Mouse (Mus musculus) midbrain, embryonic 13.5 days (tissue): ENCODE data around the gene Inpp5a. TPM values are rescaled to one million over a fixed set of nuclear protein-coding genes. Genes with fewer than 3 reads are reported as not detected.
A peak's percentile ranks its signal among the peaks of the same experiment; 100 is the strongest.

ENCODE experiments used
- ATAC-seq: fragments of 200-750 bp; cut with Nextera tagmentation; 2 replicates; pipeline ENCODE4 v1.8.0; 2017; ENCODE audit warnings: mild to moderate bottlenecking, moderate TSS enrichment, moderate library complexity
- H3K27ac ChIP-seq: fragments of 300-500 bp; sonication (generic); 2 replicates; pipeline ENCODE4 v1.5.1; 2015; ENCODE audit warnings: inconsistent platforms, mild to moderate bottlenecking, moderate library complexity
- H3K27me3 ChIP-seq: fragments of 300-500 bp; sonication (generic); 2 replicates; pipeline ENCODE4 v1.6.1; 2015; ENCODE audit warnings: mild to moderate bottlenecking, inconsistent platforms
- H3K36me3 ChIP-seq: fragments of 300-500 bp; sonication (generic); 2 replicates; pipeline ENCODE4 v1.6.1; 2015; ENCODE audit warnings: mild to moderate bottlenecking, inconsistent platforms
- H3K4me1 ChIP-seq: fragments of 300-500 bp; sonication (generic); replicated peaks from 2 replicates; pipeline ENCODE4 v1.6.1; 2015; ENCODE audit warnings: inconsistent platforms
- H3K4me2 ChIP-seq: fragments of 300-500 bp; sonication (generic); replicated peaks from 2 replicates; pipeline ENCODE4 v1.6.1; 2015; ENCODE audit warnings: moderate library complexity, mild to moderate bottlenecking, inconsistent platforms
- H3K4me3 ChIP-seq: fragments of 300-500 bp; sonication (generic); replicated peaks from 2 replicates; pipeline ENCODE4 v1.5.1; 2015; ENCODE audit warnings: mild to moderate bottlenecking, inconsistent platforms
- H3K9ac ChIP-seq: fragments of 300-500 bp; sonication (generic); replicated peaks from 2 replicates; pipeline ENCODE4 v1.6.1; 2015; ENCODE audit warnings: mild to moderate bottlenecking, inconsistent platforms
- H3K9me3 ChIP-seq: fragments of 300-500 bp; sonication (generic); 2 replicates; pipeline ENCODE4 v1.6.1; 2016; ENCODE audit warnings: mild to moderate bottlenecking, inconsistent platforms
- WGBS: fragments of 180-500 bp; shearing (Covaris S2); methylation state at CpG from one replicate; pipeline ENCODE4 v1.1.7; 2015; 5-methylcytosine and 5-hydroxymethylcytosine counted together
- polyA plus RNA-seq: library from polyadenylated mRNA; unstranded; fragments of >200 nt; fragmentation: Nextera tagmentation; extraction: Ambion mirVana; gene quantifications from 2 replicates; pipeline ENCODE4 v1.2.1, GENCODE M21; 2015

Inpp5a gene
- polyA plus RNA-seq, 1 experiment from 2014 or later, result 14.3 TPM

- Histone ChIP-seq H3K36me3 (no peaks in the 10 kb centered on the region), H3K4me1 (peaks cover 9% of the 10 kb centered on the region), H3K9me3 (no peaks in the 10 kb centered on the region), H3K27me3 (peaks cover 68% of the 10 kb centered on the region), H3K27ac (no peak overlapping the region), H3K9ac (no peak overlapping the region), H3K4me3 (no peak overlapping the region), H3K4me2 (no peak overlapping the region)
- 94% methylated on average over 2 of the region's 2 CpGs for WGBS
- 0 out of 2 replicates have a peak, but pooled peaks have one; percentile 3 for ATAC-seq
Measured at GRCm38 (mm10) chr7:139564161-139564560, 175.3 kb downstream of the Inpp5a start.

- no peak overlapping the region for H3K4me3 ChIP-seq
- peaks cover 9% of the 10 kb centered on the region for H3K4me1 ChIP-seq
- H3K36me3 ChIP-seq, result no peaks in the 10 kb centered on the region
- no peaks in the 10 kb centered on the region for H3K9me3 ChIP-seq
- peaks cover 59% of the 10 kb centered on the region for H3K27me3 ChIP-seq
- H3K4me2 ChIP-seq, result no peak overlapping the region
- no peak overlapping the region for H3K9ac ChIP-seq
- H3K27ac ChIP-seq, result no peak overlapping the region
- no peak for ATAC-seq
- WGBS, result 75% methylated on average over 6 of the region's 6 CpGs
Measured at GRCm38 (mm10) chr7:139565998-139566397, 177.1 kb downstream of the Inpp5a start.

DNA sequence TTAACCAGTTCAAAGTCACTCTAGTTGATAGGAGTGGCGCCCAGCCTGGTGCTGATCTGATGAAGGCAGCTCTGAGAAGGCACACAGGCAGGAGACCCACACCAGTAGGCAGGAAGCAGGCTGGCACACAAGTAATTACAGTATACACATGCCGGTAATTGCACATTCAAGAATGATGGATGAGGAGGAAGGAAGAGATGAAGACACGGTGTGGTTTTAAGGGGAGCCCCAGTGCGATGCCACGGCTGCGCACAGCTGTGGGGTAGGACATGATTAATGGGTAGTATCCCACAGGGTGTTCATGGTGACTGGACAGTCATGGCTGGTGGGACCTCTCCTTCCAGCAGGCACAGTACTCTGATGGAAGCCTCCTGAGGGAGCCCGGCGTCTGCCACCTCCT lies 177.6 kb downstream of the Inpp5a start:
- no peak overlapping the region for H3K27ac ChIP-seq
- no peaks in the 10 kb centered on the region for H3K9me3 ChIP-seq
- H3K4me1 ChIP-seq, result peaks cover 9% of the 10 kb centered on the region
- 92% methylated on average over 8 of the region's 8 CpGs for WGBS
- peaks cover 59% of the 10 kb centered on the region for H3K27me3 ChIP-seq
- H3K36me3 ChIP-seq, result no peaks in the 10 kb centered on the region
- no peak for ATAC-seq
- no peak overlapping the region for H3K4me3 ChIP-seq
- no peak overlapping the region for H3K9ac ChIP-seq
- no peak overlapping the region for H3K4me2 ChIP-seq

GRCm38 (mm10) chr7:139570788-139571187 lies 181.9 kb downstream of the Inpp5a start:
- Histone ChIP-seq H3K27me3 (peaks cover 70% of the 10 kb centered on the region), H3K9me3 (no peaks in the 10 kb centered on the region), H3K4me1 (no peaks in the 10 kb centered on the region), H3K4me2 (no peak overlapping the region), H3K27ac (no peak overlapping the region), H3K9ac (no peak overlapping the region), H3K36me3 (no peaks in the 10 kb centered on the region), H3K4me3 (no peak overlapping the region)
- WGBS, result 98% methylated on average over 5 of the region's 5 CpGs
- ATAC-seq, result no peak

DNA sequence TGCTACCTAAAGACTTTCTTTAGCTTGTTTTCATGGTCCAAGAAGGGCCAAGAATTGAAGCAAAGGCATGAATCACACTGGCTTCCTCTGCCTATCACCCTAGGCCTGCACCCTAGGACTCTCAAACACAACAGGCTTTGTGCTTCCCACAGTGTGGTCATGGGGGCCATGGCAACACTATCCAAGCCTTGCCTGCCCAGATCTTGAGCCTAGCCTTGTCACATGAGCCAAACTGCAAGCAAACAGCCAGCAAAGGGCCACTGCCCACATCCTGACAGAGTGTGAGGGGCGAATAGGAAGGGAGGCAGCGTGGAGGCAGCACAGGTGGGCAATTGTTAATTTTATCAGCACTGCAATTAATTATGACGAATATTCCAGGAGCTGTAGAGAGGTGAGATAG lies 183.8 kb downstream of the Inpp5a start:
- no peaks in the 10 kb centered on the region for H3K4me1 ChIP-seq
- ATAC-seq, result no peak
- no peak overlapping the region for H3K27ac ChIP-seq
- H3K9ac ChIP-seq, result no peak overlapping the region
- WGBS, result 95% methylated on average over 3 of the region's 3 CpGs
- H3K4me2 ChIP-seq, result no peak overlapping the region
- no peak overlapping the region for H3K4me3 ChIP-seq
- H3K27me3 ChIP-seq, result peaks cover 74% of the 10 kb centered on the region
- H3K9me3 ChIP-seq, result no peaks in the 10 kb centered on the region
- no peaks in the 10 kb centered on the region for H3K36me3 ChIP-seq

DNA sequence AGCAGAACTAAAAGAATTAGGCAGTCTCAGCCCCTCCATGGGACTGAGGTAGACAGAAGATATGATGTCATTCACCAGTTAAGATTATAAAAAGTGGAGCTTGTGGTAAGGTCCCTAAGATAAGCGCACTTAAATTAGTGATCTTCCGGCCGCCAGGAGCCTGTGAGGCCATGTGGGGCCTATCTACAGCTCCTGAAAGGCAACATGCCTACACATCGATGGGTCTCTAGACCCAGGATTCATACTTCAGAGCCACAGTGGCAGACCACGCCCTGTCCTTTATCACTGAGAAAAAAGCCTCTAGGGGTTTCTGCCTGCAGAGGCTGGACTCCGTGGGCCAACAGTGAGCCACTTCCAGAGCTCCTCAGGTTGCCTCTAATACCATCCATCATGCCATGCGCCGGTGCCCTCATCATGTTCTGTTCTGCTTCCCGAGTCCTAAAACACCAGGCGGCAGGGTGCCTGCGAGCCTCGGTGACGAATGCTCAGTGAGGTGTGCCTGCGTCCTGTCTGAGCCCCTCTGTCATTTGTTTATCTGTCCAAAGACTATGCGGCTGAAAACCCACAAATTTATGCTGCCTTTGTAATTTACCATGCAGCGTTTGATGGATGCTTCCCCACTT lies 187.3 kb downstream of the Inpp5a start:
- peaks cover 6% of the 10 kb centered on the region for H3K4me1 ChIP-seq
- no peak overlapping the region for H3K4me2 ChIP-seq
- H3K9ac ChIP-seq, result no peak overlapping the region
- H3K4me3 ChIP-seq, result no peak overlapping the region
- ATAC-seq, result no peak
- peaks cover 5% of the 10 kb centered on the region for H3K36me3 ChIP-seq
- no peaks in the 10 kb centered on the region for H3K9me3 ChIP-seq
- H3K27ac ChIP-seq, result no peak overlapping the region
- WGBS, result 69% methylated on average over 16 of the region's 16 CpGs
- H3K27me3 ChIP-seq, result peaks cover 91% of the 10 kb centered on the region

DNA sequence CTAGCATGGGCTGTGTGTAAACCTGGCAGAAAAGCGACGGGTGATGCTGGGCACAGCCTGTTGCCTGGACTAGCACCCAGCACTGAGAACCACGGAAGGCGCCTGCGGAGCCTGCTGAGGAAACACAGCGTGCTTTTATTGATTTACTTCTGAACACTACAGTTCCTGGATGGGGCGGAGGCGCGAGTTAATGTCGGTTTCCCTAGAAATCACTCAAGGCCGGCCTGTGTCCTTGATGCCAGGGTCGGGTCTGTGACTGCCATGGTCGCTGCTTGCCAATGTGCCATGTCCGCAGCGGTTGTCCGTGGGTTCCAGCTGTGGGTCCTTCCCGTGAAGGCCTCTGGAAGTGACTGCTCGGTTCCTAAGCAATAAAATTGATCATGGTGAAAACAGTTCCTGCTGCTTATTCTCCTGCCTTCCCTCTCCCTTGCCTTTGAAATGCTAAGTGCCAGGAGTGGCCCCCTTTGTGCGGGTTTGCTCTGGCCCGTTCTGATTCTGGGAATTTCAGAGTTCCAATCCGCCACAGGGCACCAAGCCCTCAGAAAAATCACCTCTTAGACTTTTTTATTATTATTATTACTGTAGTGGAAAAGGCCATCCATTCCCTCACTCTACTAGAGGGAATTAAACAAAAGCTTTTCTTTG lies 190.5 kb downstream of the Inpp5a start:
- ATAC-seq, result no peak
- peaks cover 27% of the 10 kb centered on the region for H3K4me1 ChIP-seq
- 56% methylated on average over 21 of the region's 21 CpGs for WGBS
- peak overlapping the region; percentile 59; the same call in 1 of the 2 replicates for H3K4me2 ChIP-seq
- H3K9ac ChIP-seq, result no peak overlapping the region
- no peak overlapping the region for H3K27ac ChIP-seq
- H3K36me3 ChIP-seq, result peaks cover 5% of the 10 kb centered on the region
- H3K4me3 ChIP-seq, result peak overlapping the region; percentile 44; the same call in 1 of the 2 replicates
- no peaks in the 10 kb centered on the region for H3K9me3 ChIP-seq
- peaks cover 99% of the 10 kb centered on the region for H3K27me3 ChIP-seq

DNA sequence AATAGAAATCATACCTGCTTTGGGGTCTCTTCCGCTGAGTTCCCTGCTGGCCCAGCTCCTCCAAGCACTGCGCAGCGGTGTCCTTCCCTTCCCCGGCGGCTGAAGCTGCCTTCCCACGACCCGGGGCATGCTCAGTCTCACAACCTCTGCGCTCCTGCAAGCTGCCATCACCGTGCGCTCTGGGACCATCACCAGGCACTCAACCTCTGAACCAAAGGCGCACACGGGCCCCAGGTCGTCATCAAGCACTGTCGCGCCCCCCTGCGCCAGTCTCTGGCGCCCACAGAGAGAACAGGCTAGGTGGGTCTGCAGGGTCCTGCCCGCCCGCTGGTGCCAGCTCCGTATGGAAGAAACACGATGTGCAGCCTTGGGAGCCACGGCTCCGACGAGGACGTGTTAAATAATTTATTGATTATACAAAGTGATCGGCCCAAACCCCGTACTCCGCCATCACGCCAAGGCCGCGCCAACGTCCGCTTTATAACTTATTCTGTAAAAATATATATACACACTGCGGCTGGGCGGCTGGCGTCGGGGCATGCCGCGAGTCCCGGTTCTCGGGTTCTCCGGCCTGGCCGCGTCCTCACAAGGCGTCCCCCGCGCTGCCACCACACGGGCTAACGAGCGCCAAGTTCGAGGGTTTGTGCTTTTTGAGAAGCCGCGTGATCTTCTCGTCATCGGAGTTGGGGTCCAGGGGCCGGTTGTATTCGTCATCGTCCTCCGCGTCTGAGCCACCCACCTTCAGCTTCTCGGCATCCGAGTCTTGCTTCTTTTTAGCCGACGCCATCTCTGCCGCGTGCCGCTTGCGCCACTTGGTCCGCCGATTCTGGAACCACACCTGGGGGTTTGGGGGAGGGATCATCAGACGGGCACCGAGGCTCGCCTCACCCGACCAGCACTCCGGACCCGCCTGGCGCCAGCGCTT lies 192.2 kb downstream of the Inpp5a start:
- peak overlapping the region; percentile 59 for H3K4me2 ChIP-seq
- H3K27me3 ChIP-seq, result peaks cover 100% of the 10 kb centered on the region
- H3K9ac ChIP-seq, result peak overlapping the region; percentile 55; the same call in 1 of the 2 replicates
- H3K36me3 ChIP-seq, result peaks cover 5% of the 10 kb centered on the region
- H3K4me3 ChIP-seq, result peak overlapping the region; percentile 44
- no peak for ATAC-seq
- H3K9me3 ChIP-seq, result no peaks in the 10 kb centered on the region
- H3K27ac ChIP-seq, result no peak overlapping the region
- H3K4me1 ChIP-seq, result peaks cover 44% of the 10 kb centered on the region
- WGBS, result under 1% methylated on average over 78 of the region's 78 CpGs

- no peaks in the 10 kb centered on the region for H3K9me3 ChIP-seq
- WGBS, result under 1% methylated on average over 75 of the region's 82 CpGs
- peak overlapping the region; percentile 59 for H3K4me2 ChIP-seq
- H3K4me1 ChIP-seq, result peaks cover 44% of the 10 kb centered on the region
- H3K9ac ChIP-seq, result peak overlapping the region; percentile 55
- H3K27me3 ChIP-seq, result peaks cover 100% of the 10 kb centered on the region
- peaks cover 5% of the 10 kb centered on the region for H3K36me3 ChIP-seq
- H3K4me3 ChIP-seq, result peak overlapping the region; percentile 44
- no peak overlapping the region for H3K27ac ChIP-seq
- ATAC-seq, result peak; percentile 40
Measured at GRCm38 (mm10) chr7:139581801-139582571, 193.1 kb downstream of the Inpp5a start.

DNA sequence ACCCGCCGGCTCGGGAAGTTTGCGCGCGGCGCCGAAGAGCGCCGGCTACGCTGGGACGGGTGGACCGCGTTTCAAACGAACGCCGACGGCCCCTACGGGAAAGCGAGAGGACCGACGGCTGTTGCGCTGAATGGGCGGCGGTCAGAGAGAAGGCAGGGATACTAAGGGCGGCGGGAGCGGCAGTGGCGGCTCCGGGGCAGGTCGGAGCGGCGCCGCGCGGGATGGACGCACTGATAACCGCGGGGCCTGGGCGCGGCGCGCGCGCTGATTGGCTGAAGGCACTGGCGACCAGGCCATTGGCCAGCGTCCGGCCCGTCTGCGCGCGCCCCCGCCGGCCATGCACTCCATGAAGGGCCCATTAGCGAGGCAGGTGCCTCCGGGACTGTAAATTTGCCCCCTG lies 193.7 kb downstream of the Inpp5a start, which contains the start of gene Nkx6-2:
Gene Nkx6-2 (minus strand): TSS at position 203 of the 400 bp plus-strand sequence.
- H3K9ac ChIP-seq, result peak within 1 kb of the TSS; percentile 55
- H3K36me3 ChIP-seq, result peaks cover 5% of the 10 kb centered on the region
- under 1% methylated on average over 56 of the region's 56 CpGs for WGBS
- peaks cover 100% of the 10 kb centered on the region for H3K27me3 ChIP-seq
- H3K4me2 ChIP-seq, result peak within 1 kb of the TSS; percentile 59
- peak; percentile 63 for ATAC-seq
- H3K4me3 ChIP-seq, result peak within 1 kb of the TSS; percentile 44
- peaks cover 45% of the 10 kb centered on the region for H3K4me1 ChIP-seq
- H3K9me3 ChIP-seq, result no peaks in the 10 kb centered on the region
- H3K27ac ChIP-seq, result no peak within 1 kb of the TSS

- Histone ChIP-seq H3K27ac (no peak overlapping the region), H3K27me3 (peaks cover 100% of the 10 kb centered on the region), H3K9me3 (no peaks in the 10 kb centered on the region), H3K4me2 (peak overlapping the region; percentile 59; the same call in 1 of the 2 replicates), H3K4me3 (peak overlapping the region; percentile 44), H3K36me3 (peaks cover 4% of the 10 kb centered on the region), H3K4me1 (peaks cover 50% of the 10 kb centered on the region), H3K9ac (no peak overlapping the region)
- WGBS, result 9% methylated on average over 17 of the region's 17 CpGs
- ATAC-seq, result no peak
Measured at GRCm38 (mm10) chr7:139583094-139583737, 194.3 kb downstream of the Inpp5a start.
